19 mouse cellular contexts compared by ENCODE assay signal in genomic region chr3:92638653-92638991, GRCm38 (mm10). TPM values are rescaled to one million over a fixed set of nuclear protein-coding genes. Genes with fewer than 3 reads are reported as not detected.
"Had no signal": no experiment of that assay in that cellular context is flagged by ENCODE, and none has a peak within 500 bp of the region (broad histone marks: within the 10 kb centered on the region; RNA-seq: fewer than 3 reads in every experiment).

No protein-coding gene starts in this region.

- DNase-seq: layer of hippocampus, adult 9-11 months; layer of hippocampus, postnatal 36 days; liver; liver, embryonic 13.5 days; lung, adult 18-20 months; right cerebral cortex, adult 18-20 months; right cerebral cortex, postnatal 25 days; thymus, postnatal 4 days had no signal

- H3K36me3 ChIP-seq: limb, embryonic 12.5 days; liver, embryonic 13.5 days; neural tube, embryonic 15.5 days had no signal

- H3K4me1 ChIP-seq: limb, embryonic 12.5 days; liver, embryonic 13.5 days; neural tube, embryonic 15.5 days had no signal

- H3K4me3 ChIP-seq: limb, embryonic 12.5 days; liver, embryonic 13.5 days; myocyte; neural tube, embryonic 15.5 days had no signal

- H3K9me3 ChIP-seq: limb, embryonic 12.5 days; liver, embryonic 13.5 days; neural tube, embryonic 15.5 days had no signal

- H3K27ac ChIP-seq: limb, embryonic 12.5 days; liver, embryonic 13.5 days; neural tube, embryonic 15.5 days; stomach, postnatal 0 days had no signal

- H3K27me3 ChIP-seq: limb, embryonic 12.5 days; liver, embryonic 13.5 days; neural tube, embryonic 15.5 days had no signal

- H3K9ac ChIP-seq: limb, embryonic 12.5 days; liver, embryonic 13.5 days; neural tube, embryonic 15.5 days had no signal

- H3K4me2 ChIP-seq: limb, embryonic 12.5 days; liver, embryonic 13.5 days; neural tube, embryonic 15.5 days had no signal

RNA-seq across cellular contexts. Expression of gene Lce1a1, which starts 9.5 kb away (rescaled TPM):
- total RNA-seq: layer of hippocampus, adult 18-20 months; layer of hippocampus, postnatal 36 days; left cerebral cortex, adult 8-10 months; left cerebral cortex, postnatal 25 days; megakaryocyte-erythroid progenitor cell, adult 5-6 weeks had no signal
- polyA plus RNA-seq: kidney, embryonic 14.5 days; limb, embryonic 12.5 days; liver, embryonic 13.5 days; lung, embryonic 16.5 days; myocyte; neural tube, embryonic 11.5 days; neural tube, embryonic 15.5 days had no signal

RNA-seq across cellular contexts. Expression of gene Lce6a, which starts 17.2 kb away (rescaled TPM):
- total RNA-seq: layer of hippocampus, adult 18-20 months; layer of hippocampus, postnatal 36 days; left cerebral cortex, adult 8-10 months; left cerebral cortex, postnatal 25 days; megakaryocyte-erythroid progenitor cell, adult 5-6 weeks had no signal
- polyA plus RNA-seq: kidney, embryonic 14.5 days; limb, embryonic 12.5 days; liver, embryonic 13.5 days; lung, embryonic 16.5 days; myocyte; neural tube, embryonic 11.5 days; neural tube, embryonic 15.5 days had no signal

RNA-seq across cellular contexts. Expression of gene Lce1b, which starts 18.1 kb away (rescaled TPM):
- total RNA-seq: layer of hippocampus, adult 18-20 months; layer of hippocampus, postnatal 36 days; left cerebral cortex, adult 8-10 months; left cerebral cortex, postnatal 25 days; megakaryocyte-erythroid progenitor cell, adult 5-6 weeks had no signal
- polyA plus RNA-seq: kidney, embryonic 14.5 days; limb, embryonic 12.5 days; liver, embryonic 13.5 days; lung, embryonic 16.5 days; myocyte; neural tube, embryonic 11.5 days; neural tube, embryonic 15.5 days had no signal

RNA-seq across cellular contexts. Expression of gene 2210017I01Rik, which starts 31.3 kb away (rescaled TPM):
- total RNA-seq: layer of hippocampus, adult 18-20 months; layer of hippocampus, postnatal 36 days; left cerebral cortex, adult 8-10 months; left cerebral cortex, postnatal 25 days; megakaryocyte-erythroid progenitor cell, adult 5-6 weeks had no signal
- polyA plus RNA-seq: kidney, embryonic 14.5 days; limb, embryonic 12.5 days; liver, embryonic 13.5 days; lung, embryonic 16.5 days; myocyte; neural tube, embryonic 11.5 days; neural tube, embryonic 15.5 days had no signal

RNA-seq across cellular contexts. Expression of gene Lce1a2, which starts 31.5 kb away (rescaled TPM):
- total RNA-seq: layer of hippocampus, adult 18-20 months; layer of hippocampus, postnatal 36 days; left cerebral cortex, adult 8-10 months; left cerebral cortex, postnatal 25 days; megakaryocyte-erythroid progenitor cell, adult 5-6 weeks had no signal
- polyA plus RNA-seq: kidney, embryonic 14.5 days; limb, embryonic 12.5 days; liver, embryonic 13.5 days; lung, embryonic 16.5 days; myocyte; neural tube, embryonic 11.5 days; neural tube, embryonic 15.5 days had no signal
